Mouse (Mus musculus): Measurements from ENCODE around the gene Efhc1. TPM values are rescaled to one million over a fixed set of nuclear protein-coding genes. Genes with fewer than 3 reads are reported as not detected.
A peak's percentile ranks its signal among the peaks of the same experiment; 100 is the strongest.

Efhc1 gene
- polyA plus RNA-seq (2015; fragmentation: Nextera tagmentation; extraction: Ambion mirVana): 2.0 and 2.5 TPM in 2 replicates

GRCm38 (mm10) chr1:20951300-20951763, at the start of gene Efhc1:
Efhc1 (plus strand) TSS chr1:20951626.
- no peaks in the 10 kb centered on the region for H3K36me3 ChIP-seq (ENCODE audit: control insufficient read depth, insufficient read depth, low read length)
- WGBS: under 1% methylated on average over 19 of the region's 23 CpGs
- H3K9me3 ChIP-seq (replicated peaks; ENCODE audit: control insufficient read depth, low read length, poor library complexity, severe bottlenecking): no peaks in the 10 kb centered on the region
- peak within 1 kb of the TSS; percentile 65 for H3K4me2 ChIP-seq (ENCODE audit: low read length)
- peak within 1 kb of the TSS; percentile 56 for H3K4me3 ChIP-seq (ENCODE audit: low read depth, low read length)
- peaks cover 4% of the 10 kb centered on the region for H3K4me1 ChIP-seq (ENCODE audit: control insufficient read depth, insufficient read depth, low read length)
- no peaks in the 10 kb centered on the region for H3K27me3 ChIP-seq (ENCODE audit: control insufficient read depth, insufficient read depth, low read depth, low read length)
- H3K9ac ChIP-seq (ENCODE audit: low read depth, low read length): peak within 1 kb of the TSS; percentile 76
- H3K27ac ChIP-seq (ENCODE audit: low read length): peak within 1 kb of the TSS; percentile 89
- peak; percentile 98 for ATAC-seq

DNA sequence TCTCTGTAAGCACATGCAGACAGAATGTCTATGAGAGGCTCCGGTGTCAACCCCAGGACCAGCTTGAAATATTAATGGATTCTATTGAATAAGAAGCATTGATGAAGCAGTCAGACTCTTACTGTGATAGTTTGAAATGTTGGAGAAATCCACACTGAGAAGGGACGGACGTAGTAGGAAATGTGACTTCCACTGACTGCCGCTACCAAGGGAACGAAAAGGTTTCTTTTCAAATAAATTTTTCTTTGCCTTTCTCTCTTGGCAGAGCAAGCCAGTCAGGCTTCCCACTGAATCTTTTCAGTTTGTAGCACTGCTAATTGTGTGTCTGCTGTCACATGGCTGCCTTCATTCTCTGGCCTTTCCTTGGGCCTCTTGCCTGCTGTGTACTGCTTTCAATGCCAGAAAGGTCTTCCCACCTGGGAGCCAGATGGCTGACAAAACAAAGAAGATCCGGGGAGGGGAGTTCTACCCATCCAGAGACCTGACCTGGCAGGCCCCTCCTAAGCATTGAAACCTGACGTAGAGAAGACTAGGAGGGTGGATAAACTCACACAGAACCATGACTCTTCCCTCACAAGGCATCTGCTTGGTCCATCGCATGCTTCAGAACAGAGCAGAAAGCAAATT, 45.8 kb upstream of the Efhc1 start:
- Histone ChIP-seq H3K4me3 (ENCODE audit: low read depth, low read length) (no peak overlapping the region), H3K27me3 (ENCODE audit: control insufficient read depth, insufficient read depth, low read depth, low read length) (no peaks in the 10 kb centered on the region), H3K4me2 (ENCODE audit: low read length) (no peak overlapping the region), H3K9ac (ENCODE audit: low read depth, low read length) (no peak overlapping the region), H3K27ac (ENCODE audit: low read length) (peak overlapping the region; percentile 58), H3K36me3 (ENCODE audit: control insufficient read depth, insufficient read depth, low read length) (no peaks in the 10 kb centered on the region), H3K4me1 (ENCODE audit: control insufficient read depth, insufficient read depth, low read length) (peaks cover 6% of the 10 kb centered on the region), H3K9me3 (replicated peaks; ENCODE audit: control insufficient read depth, low read length, poor library complexity, severe bottlenecking) (no peaks in the 10 kb centered on the region)
- peak; percentile 78 for ATAC-seq
- 49% methylated on average over 8 of the region's 8 CpGs for WGBS

DNA sequence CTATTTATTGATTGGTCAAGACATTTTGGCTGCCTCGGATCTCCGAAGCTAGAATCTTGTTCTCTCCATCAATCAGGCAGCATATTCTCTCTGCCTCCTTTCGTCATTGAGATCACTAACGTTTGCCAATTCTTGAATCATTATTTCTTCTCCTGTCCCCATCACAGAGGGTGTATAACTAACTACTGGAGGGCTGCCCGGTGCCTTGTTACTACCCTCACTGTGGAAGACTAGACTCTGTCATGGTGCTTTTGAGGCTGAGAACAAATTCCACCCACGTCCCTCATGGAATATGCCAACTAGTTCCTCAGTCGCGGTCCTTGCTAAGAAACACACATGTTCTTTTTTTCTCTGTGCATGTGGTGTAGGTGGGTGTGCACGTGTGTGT, 45.3 kb upstream of the Efhc1 start:
- Histone ChIP-seq H3K36me3 (ENCODE audit: control insufficient read depth, insufficient read depth, low read length) (no peaks in the 10 kb centered on the region), H3K27me3 (ENCODE audit: control insufficient read depth, insufficient read depth, low read depth, low read length) (no peaks in the 10 kb centered on the region), H3K27ac (ENCODE audit: low read length) (peak overlapping the region; percentile 58), H3K4me2 (ENCODE audit: low read length) (no peak overlapping the region), H3K4me3 (ENCODE audit: low read depth, low read length) (no peak overlapping the region), H3K9me3 (replicated peaks; ENCODE audit: control insufficient read depth, low read length, poor library complexity, severe bottlenecking) (no peaks in the 10 kb centered on the region), H3K9ac (ENCODE audit: low read depth, low read length) (no peak overlapping the region), H3K4me1 (ENCODE audit: control insufficient read depth, insufficient read depth, low read length) (peaks cover 6% of the 10 kb centered on the region)
- peak; percentile 59 for ATAC-seq
- 82% methylated on average over 9 of the region's 9 CpGs for WGBS

GRCm38 (mm10) chr1:20908541-20908940, 42.9 kb upstream of the Efhc1 start:
- ATAC-seq: no peak
- Histone ChIP-seq H3K4me1 (ENCODE audit: control insufficient read depth, insufficient read depth, low read length) (peaks cover 11% of the 10 kb centered on the region), H3K36me3 (ENCODE audit: control insufficient read depth, insufficient read depth, low read length) (no peaks in the 10 kb centered on the region), H3K4me3 (ENCODE audit: low read depth, low read length) (no peak overlapping the region), H3K9me3 (replicated peaks; ENCODE audit: control insufficient read depth, low read length, poor library complexity, severe bottlenecking) (no peaks in the 10 kb centered on the region), H3K27me3 (ENCODE audit: control insufficient read depth, insufficient read depth, low read depth, low read length) (no peaks in the 10 kb centered on the region), H3K4me2 (ENCODE audit: low read length) (no peak overlapping the region), H3K9ac (ENCODE audit: low read depth, low read length) (no peak overlapping the region), H3K27ac (ENCODE audit: low read length) (peak overlapping the region; percentile 26; the same call in 1 of the 2 replicates)
- WGBS: 12% methylated on average over 4 of the region's 4 CpGs

- peaks cover 11% of the 10 kb centered on the region for H3K4me1 ChIP-seq (ENCODE audit: control insufficient read depth, insufficient read depth, low read length)
- no peak overlapping the region for H3K9ac ChIP-seq (ENCODE audit: low read depth, low read length)
- WGBS: 12% methylated on average over 2 of the region's 2 CpGs
- H3K27me3 ChIP-seq (ENCODE audit: control insufficient read depth, insufficient read depth, low read depth, low read length): no peaks in the 10 kb centered on the region
- H3K4me2 ChIP-seq (ENCODE audit: low read length): no peak overlapping the region; the same call in 1 of the 2 replicates
- H3K4me3 ChIP-seq (ENCODE audit: low read depth, low read length): no peak overlapping the region
- no peak overlapping the region for H3K27ac ChIP-seq (ENCODE audit: low read length)
- no peaks in the 10 kb centered on the region for H3K9me3 ChIP-seq (replicated peaks; ENCODE audit: control insufficient read depth, low read length, poor library complexity, severe bottlenecking)
- H3K36me3 ChIP-seq (ENCODE audit: control insufficient read depth, insufficient read depth, low read length): no peaks in the 10 kb centered on the region
- ATAC-seq: no peak
These were observed 39.3 kb upstream of the Efhc1 start for GRCm38 (mm10) chr1:20912115-20912514.

DNA sequence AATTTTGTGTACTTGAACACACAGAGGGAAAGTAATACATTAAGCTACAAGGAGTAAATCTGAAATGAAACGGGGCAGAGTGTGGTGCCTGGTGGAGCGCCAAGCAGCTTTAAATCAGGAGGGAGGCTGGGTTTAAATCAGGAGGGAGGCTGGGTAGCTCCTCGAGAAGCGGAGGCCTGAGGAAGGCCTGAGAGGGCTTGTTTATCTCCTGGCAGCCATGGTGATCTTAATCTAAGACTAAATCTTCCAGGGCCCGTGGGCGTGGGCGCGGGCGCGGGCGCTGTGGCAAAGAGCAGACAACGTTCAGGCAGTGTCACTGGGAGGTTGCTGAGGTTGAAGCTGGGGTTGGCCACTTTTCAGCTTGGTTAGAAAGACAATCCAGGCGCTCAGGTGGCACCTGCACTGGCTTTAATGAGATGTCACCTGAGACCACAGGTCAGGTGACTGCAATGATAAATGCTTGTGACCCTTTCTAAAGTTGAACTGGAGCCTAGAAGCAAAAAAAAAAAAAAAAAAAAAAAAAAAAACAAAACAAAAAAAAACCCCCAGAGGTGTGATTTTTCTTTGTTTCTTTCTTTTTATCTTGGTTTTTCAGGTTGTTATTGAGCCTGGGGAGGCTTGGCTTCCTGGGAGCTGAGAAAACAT, 38.8 kb upstream of the Efhc1 start:
- Histone ChIP-seq H3K27me3 (ENCODE audit: control insufficient read depth, insufficient read depth, low read depth, low read length) (no peaks in the 10 kb centered on the region), H3K9ac (ENCODE audit: low read depth, low read length) (peak overlapping the region; percentile 42; the same call in 1 of the 2 replicates), H3K4me3 (ENCODE audit: low read depth, low read length) (no peak overlapping the region), H3K27ac (ENCODE audit: low read length) (no peak overlapping the region; the same call in 1 of the 2 replicates), H3K4me2 (ENCODE audit: low read length) (peak overlapping the region; percentile 17; the same call in 1 of the 2 replicates), H3K36me3 (ENCODE audit: control insufficient read depth, insufficient read depth, low read length) (no peaks in the 10 kb centered on the region), H3K4me1 (ENCODE audit: control insufficient read depth, insufficient read depth, low read length) (peaks cover 11% of the 10 kb centered on the region), H3K9me3 (replicated peaks; ENCODE audit: control insufficient read depth, low read length, poor library complexity, severe bottlenecking) (no peaks in the 10 kb centered on the region)
- WGBS: 41% methylated on average over 13 of the region's 13 CpGs
- ATAC-seq: no peak

GRCm38 (mm10) chr1:20914769-20915168, 36.7 kb upstream of the Efhc1 start:
- 94% methylated on average over 3 of the region's 3 CpGs for WGBS
- peak; percentile 36; the same call in 1 of the 2 replicates for ATAC-seq

GRCm38 (mm10) chr1:20915608-20916007, 35.8 kb upstream of the Efhc1 start:
- ATAC-seq: no peak
- WGBS: 79% methylated on average over 5 of the region's 5 CpGs
- Histone ChIP-seq H3K4me1 (ENCODE audit: control insufficient read depth, insufficient read depth, low read length) (peaks cover 9% of the 10 kb centered on the region), H3K27me3 (ENCODE audit: control insufficient read depth, insufficient read depth, low read depth, low read length) (no peaks in the 10 kb centered on the region), H3K4me3 (ENCODE audit: low read depth, low read length) (no peak overlapping the region), H3K27ac (ENCODE audit: low read length) (no peak overlapping the region), H3K4me2 (ENCODE audit: low read length) (no peak overlapping the region), H3K9me3 (replicated peaks; ENCODE audit: control insufficient read depth, low read length, poor library complexity, severe bottlenecking) (no peaks in the 10 kb centered on the region), H3K9ac (ENCODE audit: low read depth, low read length) (no peak overlapping the region), H3K36me3 (ENCODE audit: control insufficient read depth, insufficient read depth, low read length) (no peaks in the 10 kb centered on the region)

More at GRCm38 (mm10) chr1:20914769-20915168, 36.7 kb upstream of the Efhc1 start:
- no peaks in the 10 kb centered on the region for H3K27me3 ChIP-seq (ENCODE audit: control insufficient read depth, insufficient read depth, low read depth, low read length)
- no peaks in the 10 kb centered on the region for H3K9me3 ChIP-seq (replicated peaks; ENCODE audit: control insufficient read depth, low read length, poor library complexity, severe bottlenecking)
- no peak overlapping the region for H3K4me2 ChIP-seq (ENCODE audit: low read length)
- no peaks in the 10 kb centered on the region for H3K36me3 ChIP-seq (ENCODE audit: control insufficient read depth, insufficient read depth, low read length)
- no peak overlapping the region for H3K9ac ChIP-seq (ENCODE audit: low read depth, low read length)
- no peak overlapping the region for H3K27ac ChIP-seq (ENCODE audit: low read length)
- no peak overlapping the region for H3K4me3 ChIP-seq (ENCODE audit: low read depth, low read length)
- H3K4me1 ChIP-seq (ENCODE audit: control insufficient read depth, insufficient read depth, low read length): peaks cover 9% of the 10 kb centered on the region

DNA sequence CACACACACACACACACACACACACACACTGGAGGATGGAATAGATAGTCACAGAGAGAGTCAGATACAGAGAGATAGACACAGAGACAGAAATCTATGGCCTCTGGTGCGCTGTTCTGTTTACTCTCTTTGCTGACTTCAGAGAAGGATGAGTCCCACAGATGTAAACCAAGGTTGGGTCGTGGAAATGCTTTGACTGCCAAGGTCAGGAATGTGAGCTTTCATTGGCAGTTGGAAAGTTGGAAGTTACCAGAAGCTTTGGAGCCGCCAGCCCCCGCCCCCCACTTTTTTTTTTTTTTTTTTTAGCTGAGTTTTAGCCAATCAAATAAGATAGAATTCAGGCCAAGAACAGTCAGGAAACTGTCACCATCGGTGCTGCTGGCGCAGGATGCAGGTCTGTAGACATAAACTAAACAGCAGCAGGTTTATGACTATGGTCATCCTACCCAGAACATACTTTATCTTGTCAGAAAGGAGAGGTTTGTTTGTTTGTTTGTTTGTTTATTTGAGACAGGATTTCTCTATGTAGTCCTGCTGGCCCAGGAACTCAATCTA, 33.9 kb upstream of the Efhc1 start:
- no peaks in the 10 kb centered on the region for H3K36me3 ChIP-seq (ENCODE audit: control insufficient read depth, insufficient read depth, low read length)
- no peaks in the 10 kb centered on the region for H3K9me3 ChIP-seq (replicated peaks; ENCODE audit: control insufficient read depth, low read length, poor library complexity, severe bottlenecking)
- H3K4me1 ChIP-seq (ENCODE audit: control insufficient read depth, insufficient read depth, low read length): peaks cover 7% of the 10 kb centered on the region
- 93% methylated on average over 6 of the region's 6 CpGs for WGBS
- no peak overlapping the region for H3K27ac ChIP-seq (ENCODE audit: low read length)
- H3K4me2 ChIP-seq (ENCODE audit: low read length): no peak overlapping the region
- no peak for ATAC-seq
- H3K4me3 ChIP-seq (ENCODE audit: low read depth, low read length): no peak overlapping the region
- H3K27me3 ChIP-seq (ENCODE audit: control insufficient read depth, insufficient read depth, low read depth, low read length): no peaks in the 10 kb centered on the region
- no peak overlapping the region for H3K9ac ChIP-seq (ENCODE audit: low read depth, low read length)

Measured in midbrain, embryonic 16.5 days (tissue).